Mouse (Mus musculus) hindbrain, embryonic 16.5 days (tissue): ENCODE results near the gene Ppp2r5d. TPM values are rescaled to one million over a fixed set of nuclear protein-coding genes. Genes with fewer than 3 reads are reported as not detected.

Experiments used
- ATAC-seq: fragments of 200-750 bp; cut with Nextera tagmentation; 2 replicates; pipeline ENCODE4 v1.8.0; 2017; ENCODE audit warnings: moderate TSS enrichment, moderate library complexity
- H3K27ac ChIP-seq: fragments of 300-500 bp; sonication (generic); 2 replicates; pipeline ENCODE4 v1.5.1; 2014; ENCODE audit warnings: low read depth, mild to moderate bottlenecking, control low read depth, low read length, moderate library complexity
- H3K27me3 ChIP-seq: fragments of 300-500 bp; sonication (generic); replicated peaks from 2 replicates; pipeline ENCODE4 v1.6.1; 2014; ENCODE audit warnings: low read length; ENCODE audit not compliant: control insufficient read depth, insufficient read depth
- H3K36me3 ChIP-seq: fragments of 300-500 bp; sonication (generic); 2 replicates; pipeline ENCODE4 v1.6.1; 2014; ENCODE audit warnings: mild to moderate bottlenecking, low read length, moderate library complexity, mixed read lengths; ENCODE audit not compliant: control insufficient read depth, insufficient read depth
- H3K4me1 ChIP-seq: fragments of 300-500 bp; sonication (generic); 2 replicates; pipeline ENCODE4 v1.6.1; 2014; ENCODE audit warnings: low read depth, low read length; ENCODE audit not compliant: control insufficient read depth, insufficient read depth
- H3K4me2 ChIP-seq: fragments of 300-500 bp; sonication (generic); 2 replicates; pipeline ENCODE4 v1.6.1; 2014; ENCODE audit warnings: mild to moderate bottlenecking, low read length, control low read depth, moderate library complexity
- H3K4me3 ChIP-seq: fragments of 300-500 bp; sonication (generic); 2 replicates; pipeline ENCODE4 v1.5.1; 2014; ENCODE audit warnings: mild to moderate bottlenecking, low read length, control low read depth, moderate library complexity
- H3K9ac ChIP-seq: fragments of 300-500 bp; sonication (generic); 2 replicates; pipeline ENCODE4 v1.6.1; 2014; ENCODE audit warnings: low read depth, mild to moderate bottlenecking, control low read depth, low read length, moderate library complexity
- H3K9me3 ChIP-seq: fragments of 300-500 bp; sonication (generic); 2 replicates; pipeline ENCODE4 v1.6.1; 2014; ENCODE audit warnings: mild to moderate bottlenecking, low read length, moderate library complexity; ENCODE audit not compliant: control insufficient read depth
- WGBS: fragments of 180-500 bp; shearing (Covaris S2); extraction: QIAGEN DNeasy Blood & Tissue Kit; methylation state at CpG from one replicate; pipeline ENCODE4 v1.1.7; 2014; 5-methylcytosine and 5-hydroxymethylcytosine counted together
- polyA plus RNA-seq: library from polyadenylated mRNA; unstranded; fragments of >200 nt; fragmentation: Nextera tagmentation; extraction: Ambion mirVana; gene quantifications from 2 replicates; pipeline ENCODE4 v1.2.1, GENCODE M21; 2015

The Ppp2r5d gene
- polyA plus RNA-seq, 1 experiment from 2014 or later: 102 TPM

GRCm38 (mm10) chr17:46725731-46726645, 21.1 kb upstream of the Ppp2r5d start:
- Histone ChIP-seq H3K4me2 (no peak overlapping the region), H3K4me3 (no peak overlapping the region), H3K27me3 (no peaks in the 10 kb centered on the region), H3K36me3 (peaks cover 15% of the 10 kb centered on the region), H3K27ac (no peak overlapping the region), H3K9me3 (no peaks in the 10 kb centered on the region), H3K4me1 (no peaks in the 10 kb centered on the region), H3K9ac (no peak overlapping the region)
- no peak for ATAC-seq
- WGBS: 93% methylated on average over 26 of the region's 26 CpGs

- no peak for ATAC-seq
- WGBS: 50% methylated on average over 9 of the region's 9 CpGs
- H3K36me3 ChIP-seq: peaks cover 15% of the 10 kb centered on the region
- H3K4me2 ChIP-seq: no peak overlapping the region
- H3K4me1 ChIP-seq: no peaks in the 10 kb centered on the region
- H3K9me3 ChIP-seq: no peaks in the 10 kb centered on the region
- no peak overlapping the region for H3K9ac ChIP-seq
- H3K27me3 ChIP-seq: no peaks in the 10 kb centered on the region
- no peak overlapping the region for H3K4me3 ChIP-seq
- H3K27ac ChIP-seq: no peak overlapping the region
Measured at GRCm38 (mm10) chr17:46725273-46725672, 20.4 kb upstream of the Ppp2r5d start.

- H3K4me1 ChIP-seq: no peaks in the 10 kb centered on the region
- no peak overlapping the region for H3K9ac ChIP-seq
- no peak overlapping the region for H3K4me2 ChIP-seq
- H3K4me3 ChIP-seq: no peak overlapping the region
- no peak for ATAC-seq
- no peaks in the 10 kb centered on the region for H3K9me3 ChIP-seq
- no peak overlapping the region for H3K27ac ChIP-seq
- H3K36me3 ChIP-seq: peaks cover 15% of the 10 kb centered on the region
- 81% methylated on average over 20 of the region's 20 CpGs for WGBS
- H3K27me3 ChIP-seq: no peaks in the 10 kb centered on the region
Measured at GRCm38 (mm10) chr17:46724477-46725084, 19.7 kb upstream of the Ppp2r5d start.

GRCm38 (mm10) chr17:46721077-46721476, 16.2 kb upstream of the Ppp2r5d start:
- no peak overlapping the region for H3K4me3 ChIP-seq
- H3K4me1 ChIP-seq: no peaks in the 10 kb centered on the region
- WGBS: 88% methylated on average over 7 of the region's 7 CpGs
- no peak overlapping the region for H3K27ac ChIP-seq
- H3K27me3 ChIP-seq: no peaks in the 10 kb centered on the region
- peaks cover 22% of the 10 kb centered on the region for H3K36me3 ChIP-seq
- no peak overlapping the region for H3K4me2 ChIP-seq
- no peak for ATAC-seq
- no peak overlapping the region for H3K9ac ChIP-seq
- no peaks in the 10 kb centered on the region for H3K9me3 ChIP-seq

- no peak overlapping the region for H3K9ac ChIP-seq
Measured at GRCm38 (mm10) chr17:46714756-46715481, 10.0 kb upstream of the Ppp2r5d start.

GRCm38 (mm10) chr17:46713849-46714248, 8.9 kb upstream of the Ppp2r5d start:
- peaks cover 24% of the 10 kb centered on the region for H3K36me3 ChIP-seq
- no peak overlapping the region for H3K9ac ChIP-seq
- no peak overlapping the region for H3K4me2 ChIP-seq
- no peaks in the 10 kb centered on the region for H3K27me3 ChIP-seq
- no peaks in the 10 kb centered on the region for H3K9me3 ChIP-seq
- WGBS: 84% methylated on average over 9 of the region's 9 CpGs
- H3K4me1 ChIP-seq: peaks cover 12% of the 10 kb centered on the region
- no peak for ATAC-seq
- H3K4me3 ChIP-seq: no peak overlapping the region
- H3K27ac ChIP-seq: no peak overlapping the region

More at GRCm38 (mm10) chr17:46714756-46715481, 10.0 kb upstream of the Ppp2r5d start:
- no peak overlapping the region for H3K4me2 ChIP-seq
- no peaks in the 10 kb centered on the region for H3K9me3 ChIP-seq
- ATAC-seq: no peak
- no peaks in the 10 kb centered on the region for H3K27me3 ChIP-seq
- H3K27ac ChIP-seq: no peak overlapping the region
- 93% methylated on average over 11 of the region's 11 CpGs for WGBS
- peaks cover 24% of the 10 kb centered on the region for H3K36me3 ChIP-seq
- peaks cover 12% of the 10 kb centered on the region for H3K4me1 ChIP-seq
- no peak overlapping the region for H3K4me3 ChIP-seq

- Histone ChIP-seq H3K4me3 (peak overlapping the region; percentile 98), H3K36me3 (peaks cover 24% of the 10 kb centered on the region), H3K4me1 (peaks cover 12% of the 10 kb centered on the region), H3K9me3 (no peaks in the 10 kb centered on the region), H3K27me3 (no peaks in the 10 kb centered on the region), H3K9ac (peak overlapping the region; percentile 95), H3K27ac (no peak overlapping the region), H3K4me2 (peak overlapping the region; percentile 89)
- no peak for ATAC-seq
- WGBS: 77% methylated on average over 7 of the region's 7 CpGs
Measured at GRCm38 (mm10) chr17:46712442-46712841, 7.5 kb upstream of the Ppp2r5d start.

GRCm38 (mm10) chr17:46711612-46712271, 6.8 kb upstream of the Ppp2r5d start:
- peak overlapping the region; percentile 80 for H3K27ac ChIP-seq
- H3K9me3 ChIP-seq: no peaks in the 10 kb centered on the region
- ATAC-seq: peak; percentile 71
- H3K4me3 ChIP-seq: peak overlapping the region; percentile 98
- H3K4me1 ChIP-seq: peaks cover 12% of the 10 kb centered on the region
- WGBS: 1% methylated on average over 45 of the region's 76 CpGs
- H3K9ac ChIP-seq: peak overlapping the region; percentile 95
- no peaks in the 10 kb centered on the region for H3K27me3 ChIP-seq
- peaks cover 20% of the 10 kb centered on the region for H3K36me3 ChIP-seq
- H3K4me2 ChIP-seq: peak overlapping the region; percentile 89
